ENCODE assay signal across 8 mouse cellular contexts in the genomic region with DNA sequence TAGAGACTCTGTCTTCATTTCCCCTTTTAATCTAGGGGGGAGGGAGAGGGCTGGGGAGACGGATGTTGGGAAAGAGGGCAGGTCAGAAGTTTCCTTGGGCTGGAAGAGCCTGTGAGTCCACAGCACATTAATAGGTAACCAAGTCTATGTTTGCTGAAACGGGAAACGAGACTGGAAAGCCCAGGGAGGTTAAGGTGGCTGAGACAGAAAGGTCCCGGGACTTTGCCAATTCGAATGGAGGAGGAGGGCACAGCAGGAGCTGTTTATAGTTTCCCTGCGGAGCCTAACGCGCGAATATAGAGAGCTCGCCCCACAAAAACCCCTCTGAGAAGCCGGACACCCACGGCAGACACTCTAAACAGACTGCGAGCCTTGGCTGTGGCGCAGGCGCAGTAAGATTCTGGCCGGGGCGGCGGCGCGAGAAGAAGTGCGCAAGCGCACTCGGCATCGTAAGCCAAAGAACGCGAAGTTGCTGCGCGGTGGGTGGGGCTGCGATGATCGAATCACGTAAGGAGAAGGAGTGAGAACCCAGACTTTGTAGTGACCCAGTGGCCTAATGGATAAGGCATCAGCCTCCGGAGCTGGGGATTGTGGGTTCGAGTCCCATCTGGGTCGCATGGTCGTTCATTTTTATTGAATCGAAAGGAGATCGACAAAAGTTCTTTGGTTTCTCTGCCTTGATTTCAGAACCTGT. TPM values are rescaled to one million over a fixed set of nuclear protein-coding genes. Genes with fewer than 3 reads are reported as not detected.
DNase-seq lines count a peak whose midpoint lies in the region; ATAC-seq and TF ChIP-seq lines count a peak whose summit lies in the region.

No protein-coding gene starts in this region.

- ATAC-seq in erythroblast, adult 5-6 weeks (replicated peaks; ENCODE audit: low FRiP score, poor library complexity, severe bottlenecking), result peak; percentile 94
- ATAC-seq in heart, embryonic 12.5 days (ENCODE audit: insufficient number of reproducible peaks, low FRiP score), result peak; percentile 94
- peak; percentile 93 for ATAC-seq in kidney, postnatal 0 days (replicated peaks; ENCODE audit: low FRiP score, low read depth)
- peak; percentile 93 for ATAC-seq in liver, embryonic 11.5 days (replicated peaks; ENCODE audit: low FRiP score)
- peak; percentile 93 for ATAC-seq in stomach, embryonic 14.5 days (ENCODE audit: insufficient number of reproducible peaks, insufficient read depth, low FRiP score, low read depth)

- DNase-seq in B cell, adult 2 months, result peak; percentile 98 to 99
- DNase-seq in brain, adult 2 months (ENCODE audit: low read depth, low spot score), result peak; percentile 98
- DNase-seq in kidney, postnatal 0 days (ENCODE audit: low spot score), result peak; percentile 97
- DNase-seq in liver, embryonic 11.5 days (ENCODE audit: low spot score), result peak; percentile 99
- DNase-seq in naive thymus-derived CD4-positive, alpha-beta T cell, adult 2 months (ENCODE audit: low read depth), result peak; percentile 99

- no peaks in the 10 kb centered on the region for H3K36me3 ChIP-seq in heart, embryonic 12.5 days
- H3K36me3 ChIP-seq in kidney, postnatal 0 days (ENCODE audit: insufficient read depth, low read length), result no peaks in the 10 kb centered on the region
- H3K36me3 ChIP-seq in liver, embryonic 11.5 days (ENCODE audit: control insufficient read depth, insufficient read depth, low read length), result no peaks in the 10 kb centered on the region
- H3K36me3 ChIP-seq in stomach, embryonic 14.5 days (ENCODE audit: control insufficient read depth, insufficient read depth, low read length), result no peaks in the 10 kb centered on the region

- peak overlapping the region; percentile 76 for H3K9ac ChIP-seq in heart, embryonic 12.5 days
- H3K9ac ChIP-seq in kidney, postnatal 0 days (ENCODE audit: low read depth, low read length), result peak overlapping the region; percentile 77
- H3K9ac ChIP-seq in liver, embryonic 11.5 days (ENCODE audit: low read depth, low read length), result peak overlapping the region; percentile 68
- H3K9ac ChIP-seq in stomach, embryonic 14.5 days (replicated peaks; ENCODE audit: low read depth, low read length), result peak overlapping the region; percentile 49

- TF ChIP-seq CTCF in kidney, postnatal 0 days (IDR thresholded peaks at IDR 0.05; ENCODE audit: low read depth), result 0 out of 2 replicates have a peak, but pooled peaks have one; percentile 1

- no peaks in the 10 kb centered on the region for H3K4me1 ChIP-seq in heart, embryonic 12.5 days (replicated peaks)
- H3K4me1 ChIP-seq in kidney, postnatal 0 days (replicated peaks; ENCODE audit: insufficient read depth, low read length), result no peaks in the 10 kb centered on the region
- H3K4me1 ChIP-seq in liver, embryonic 11.5 days (replicated peaks; ENCODE audit: control insufficient read depth, insufficient read depth, low read length), result peaks cover 7% of the 10 kb centered on the region; the same call in 1 of the 2 replicates
- H3K4me1 ChIP-seq in stomach, embryonic 14.5 days (ENCODE audit: control insufficient read depth, insufficient read depth, low read length), result no peaks in the 10 kb centered on the region

- H3K4me3 ChIP-seq in heart, embryonic 12.5 days, result peak overlapping the region; percentile 60
- peak overlapping the region; percentile 50 for H3K4me3 ChIP-seq in kidney, postnatal 0 days (replicated peaks; ENCODE audit: low read depth, low read length)
- peak overlapping the region; percentile 52 for H3K4me3 ChIP-seq in liver, embryonic 11.5 days (ENCODE audit: low read depth, low read length)
- H3K4me3 ChIP-seq in stomach, embryonic 14.5 days (ENCODE audit: low read depth, low read length), result peak overlapping the region; percentile 39

- WGBS in heart, embryonic 12.5 days, result under 1% methylated on average over 37 of the region's 37 CpGs
- WGBS in kidney, postnatal 0 days, result under 1% methylated on average over 37 of the region's 37 CpGs
- under 1% methylated on average over 37 of the region's 37 CpGs for WGBS in liver, embryonic 11.5 days
- under 1% methylated on average over 37 of the region's 37 CpGs for WGBS in stomach, embryonic 14.5 days

- H3K9me3 ChIP-seq in heart, embryonic 12.5 days (replicated peaks), result no peaks in the 10 kb centered on the region
- H3K9me3 ChIP-seq in kidney, postnatal 0 days (replicated peaks; ENCODE audit: low read length), result no peaks in the 10 kb centered on the region
- H3K9me3 ChIP-seq in liver, embryonic 11.5 days (ENCODE audit: control insufficient read depth, low read length), result no peaks in the 10 kb centered on the region
- H3K9me3 ChIP-seq in stomach, embryonic 14.5 days (ENCODE audit: control insufficient read depth, low read depth, low read length), result no peaks in the 10 kb centered on the region

- H3K27ac ChIP-seq in heart, embryonic 12.5 days (ENCODE audit: poor library complexity, severe bottlenecking), result peak overlapping the region; percentile 94
- H3K27ac ChIP-seq in kidney, postnatal 0 days, result peak overlapping the region; percentile 98
- peak overlapping the region; percentile 77 for H3K27ac ChIP-seq in liver, embryonic 11.5 days (ENCODE audit: low read depth, low read length)
- H3K27ac ChIP-seq in stomach, embryonic 14.5 days (ENCODE audit: low read length), result peak overlapping the region; percentile 96

- peak overlapping the region; percentile 69 for H3K4me2 ChIP-seq in heart, embryonic 12.5 days
- peak overlapping the region; percentile 50 for H3K4me2 ChIP-seq in kidney, postnatal 0 days (ENCODE audit: low read length)
- H3K4me2 ChIP-seq in liver, embryonic 11.5 days, result peak overlapping the region; percentile 71
- H3K4me2 ChIP-seq in stomach, embryonic 14.5 days (replicated peaks; ENCODE audit: low read depth, low read length), result peak overlapping the region; percentile 44

- H3K27me3 ChIP-seq in heart, embryonic 12.5 days (replicated peaks), result 0 out of 2 replicates have a peak, but pooled peaks cover 6% of the 10 kb centered on the region
- no peaks in the 10 kb centered on the region for H3K27me3 ChIP-seq in kidney, postnatal 0 days (ENCODE audit: insufficient read depth, low read length)
- no peaks in the 10 kb centered on the region for H3K27me3 ChIP-seq in liver, embryonic 11.5 days (replicated peaks; ENCODE audit: control insufficient read depth, insufficient read depth, low read length)
- no peaks in the 10 kb centered on the region for H3K27me3 ChIP-seq in stomach, embryonic 14.5 days (ENCODE audit: control insufficient read depth, insufficient read depth, low read length)

RNA-seq across cellular contexts. Expression of a gene that starts 13.0 kb away (rescaled TPM):
- 1.3 TPM in 1 of 2 replicates, not detected in the other for total RNA-seq in erythroblast, adult 5-6 weeks (2015; ENCODE audit: low replicate concordance)
- not detected in 2 replicates for total RNA-seq in erythroblast, adult 5-6 weeks (2017; ENCODE audit: low replicate concordance)
- polyA plus RNA-seq in heart, embryonic 12.5 days (2016; fragmentation: Nextera tagmentation; extraction: Ambion mirVana), result 1.1 and 2.2 TPM in 2 replicates
- 4.2 and 5.1 TPM in 2 replicates for polyA plus RNA-seq in kidney, postnatal 0 days (2015; fragmentation: Nextera tagmentation; extraction: Ambion mirVana)
- 1.9 and 2.1 TPM in 2 replicates for polyA plus RNA-seq in liver, embryonic 11.5 days (2014; fragmentation: Nextera tagmentation; extraction: Ambion mirVana)
- polyA plus RNA-seq in stomach, embryonic 14.5 days (2014; fragmentation: Nextera tagmentation; extraction: Ambion mirVana), result 2.5 and 2.6 TPM in 2 replicates

RNA-seq across cellular contexts. Expression of a gene that starts 13.1 kb away (rescaled TPM):
- total RNA-seq in erythroblast, adult 5-6 weeks (2015; ENCODE audit: low replicate concordance), result 125 and 127 TPM in 2 replicates
- total RNA-seq in erythroblast, adult 5-6 weeks (2017; ENCODE audit: low replicate concordance), result 63.3 and 88.5 TPM in 2 replicates
- polyA plus RNA-seq in heart, embryonic 12.5 days (2016; fragmentation: Nextera tagmentation; extraction: Ambion mirVana), result 301 and 321 TPM in 2 replicates
- 157 and 170 TPM in 2 replicates for polyA plus RNA-seq in kidney, postnatal 0 days (2015; fragmentation: Nextera tagmentation; extraction: Ambion mirVana)
- polyA plus RNA-seq in liver, embryonic 11.5 days (2014; fragmentation: Nextera tagmentation; extraction: Ambion mirVana), result 448 and 517 TPM in 2 replicates
- polyA plus RNA-seq in stomach, embryonic 14.5 days (2014; fragmentation: Nextera tagmentation; extraction: Ambion mirVana), result 369 and 383 TPM in 2 replicates

Comparison
In these comparisons a context has a peak if more than half of its experiments do, and no peak if none do; other contexts are left out.
1. Peak in every context shown above with its lines: DNase-seq, ATAC-seq, H3K4me3 ChIP-seq and H3K27ac ChIP-seq.